Mouse (Mus musculus) brain, embryonic 14.5 days (tissue): ENCODE data around the gene Pcare. TPM values are rescaled to one million over a fixed set of nuclear protein-coding genes. Genes with fewer than 3 reads are reported as not detected.

Experiments used
- DNase-seq: peaks from one replicate; pipeline ENCODE4 v3.0.0-alpha.2; 2011; ENCODE audit warnings: low read depth
- CTCF ChIP-seq: fragments of 200-500 bp; IDR thresholded peaks from 2 replicates; pipeline ENCODE4 v1.5.1; 2012; ENCODE audit warnings: inconsistent platforms, mild to moderate bottlenecking, moderate library complexity, borderline replicate concordance; ENCODE audit not compliant: insufficient read depth, insufficient read length; ENCODE audit errors: extremely low read depth
- POLR2A ChIP-seq: fragments of 200-500 bp; IDR thresholded peaks from 2 replicates; pipeline ENCODE4 v1.6.1; 2012; ENCODE audit warnings: mild to moderate bottlenecking, inconsistent platforms, borderline replicate concordance; ENCODE audit not compliant: poor library complexity, insufficient read depth, insufficient read length, severe bottlenecking; ENCODE audit errors: extremely low read depth
- polyA plus RNA-seq: library from polyadenylated mRNA; depleted of rRNA; stranded (reverse); fragments of >200 nt; gene quantifications from 2 replicates; pipeline ENCODE4 v1.2.3, GENCODE M21; 2012; rRNA removed

The Pcare gene
- not detected in 2 replicates for polyA plus RNA-seq

- TF ChIP-seq POLR2A = no peak
- TF ChIP-seq CTCF = no peak
- DNase-seq = no peak
Observed at GRCm38 (mm10) chr17:71752831-71753230, at the start of gene Pcare. Pcare (minus strand) TSS chr17:71752894.

DNA sequence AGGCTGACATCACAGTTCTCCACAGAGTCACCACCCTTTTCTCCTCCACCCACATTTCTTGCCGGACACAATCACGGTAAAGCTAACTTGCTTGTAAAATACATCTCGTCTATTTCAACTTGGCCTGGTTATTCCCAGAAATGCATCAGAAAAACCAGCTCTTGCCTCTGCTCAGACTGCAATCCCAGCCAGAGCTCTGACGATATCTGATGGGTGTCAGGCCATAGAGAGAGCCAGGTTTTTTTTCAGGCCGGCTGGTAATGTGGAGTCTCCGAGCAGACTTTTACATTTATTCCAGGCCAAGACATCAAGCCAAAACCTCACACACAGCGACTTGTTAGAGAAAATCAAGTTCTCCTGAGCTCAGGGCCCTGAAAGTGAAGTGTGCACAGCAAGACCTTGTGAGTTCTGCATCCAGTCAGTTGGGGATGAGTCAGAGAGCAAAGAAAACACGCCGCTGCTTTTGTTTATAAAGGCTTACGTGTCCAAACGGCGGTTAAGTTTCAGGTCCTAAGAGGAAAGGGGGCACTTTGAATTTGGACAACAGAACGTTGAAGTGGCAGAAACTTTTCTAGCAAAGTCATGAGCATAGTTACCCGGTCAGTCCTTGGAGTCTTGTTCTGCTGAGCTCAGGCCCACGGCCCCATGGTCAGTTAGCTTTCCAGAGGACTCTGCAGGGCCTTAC lies 43.0 kb upstream of the Pcare start:
- DNase-seq = no peak
- TF ChIP-seq POLR2A (no peak), CTCF (no peak)

GRCm38 (mm10) chr17:71791622-71792021 lies 38.9 kb upstream of the Pcare start:
- TF ChIP-seq POLR2A (no peak), CTCF (no peak)
- no peak for DNase-seq

GRCm38 (mm10) chr17:71791109-71791508 lies 38.4 kb upstream of the Pcare start:
- TF ChIP-seq POLR2A (no peak), CTCF (no peak)
- DNase-seq = no peak

GRCm38 (mm10) chr17:71786456-71786855 lies 33.8 kb upstream of the Pcare start:
- TF ChIP-seq POLR2A = no peak
- TF ChIP-seq CTCF = no peak
- no peak for DNase-seq

- peak; percentile 56 for DNase-seq
Observed at GRCm38 (mm10) chr17:71783366-71783735, 30.7 kb upstream of the Pcare start.

GRCm38 (mm10) chr17:71782699-71783365 lies 30.1 kb upstream of the Pcare start:
- TF ChIP-seq POLR2A = no peak
- no peak for TF ChIP-seq CTCF
- peak; percentile 71 for DNase-seq

More at GRCm38 (mm10) chr17:71783366-71783735, 30.7 kb upstream of the Pcare start:
- TF ChIP-seq POLR2A (no peak), CTCF (no peak)

GRCm38 (mm10) chr17:71782242-71782698 lies 29.6 kb upstream of the Pcare start:
- peak; percentile 75 for DNase-seq
- peak; percentile 44; the same call in 1 of the 2 replicates for TF ChIP-seq POLR2A
- no peak for TF ChIP-seq CTCF

- TF ChIP-seq CTCF (no peak), POLR2A (no peak)
- no peak for DNase-seq
Observed at GRCm38 (mm10) chr17:71780945-71781344, 28.3 kb upstream of the Pcare start.

DNA sequence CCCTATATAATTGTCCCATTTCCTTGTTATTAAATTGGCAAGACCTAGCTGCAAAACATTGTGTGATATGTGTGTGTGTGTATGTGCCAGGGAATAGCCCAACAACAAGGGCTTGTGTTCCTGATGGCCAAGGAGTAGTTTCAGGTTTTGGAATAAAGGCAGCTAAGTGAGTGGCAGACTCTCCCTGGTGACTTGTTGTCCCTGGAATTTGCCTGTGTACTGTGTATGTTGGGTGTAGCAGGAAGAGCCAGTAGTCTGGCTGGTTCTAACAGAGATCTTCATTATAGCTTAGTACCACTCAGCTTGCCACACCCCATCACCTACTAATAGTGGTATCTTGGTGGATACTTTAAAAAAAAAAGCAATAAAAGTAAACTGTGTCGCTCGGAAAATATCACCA lies 27.8 kb upstream of the Pcare start:
- DNase-seq = no peak
- TF ChIP-seq CTCF (no peak), POLR2A (no peak)

DNA sequence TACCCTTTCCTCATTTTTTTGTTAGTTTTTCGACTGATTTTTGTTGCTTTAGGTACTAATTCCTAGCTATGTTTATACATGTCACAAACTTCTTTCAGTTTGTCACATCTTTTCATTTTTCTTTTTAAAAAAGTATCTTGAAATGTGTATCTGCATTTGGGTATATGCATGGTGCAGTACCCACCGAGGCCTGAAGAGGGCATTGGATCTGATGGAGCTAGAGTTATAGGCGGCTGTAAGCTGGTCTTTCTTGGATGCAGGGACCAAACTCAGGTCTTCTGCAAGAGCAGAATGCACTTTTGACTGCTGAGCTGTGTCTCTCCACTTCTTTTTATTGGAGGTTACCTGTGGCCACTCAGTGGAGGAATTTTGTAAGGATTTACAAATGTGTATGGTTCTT lies 26.0 kb upstream of the Pcare start:
- no peak for DNase-seq
- TF ChIP-seq POLR2A = no peak
- TF ChIP-seq CTCF = peak; percentile 44

GRCm38 (mm10) chr17:71775279-71775678 lies 22.6 kb upstream of the Pcare start:
- TF ChIP-seq CTCF (no peak), POLR2A (no peak)
- DNase-seq = no peak

DNA sequence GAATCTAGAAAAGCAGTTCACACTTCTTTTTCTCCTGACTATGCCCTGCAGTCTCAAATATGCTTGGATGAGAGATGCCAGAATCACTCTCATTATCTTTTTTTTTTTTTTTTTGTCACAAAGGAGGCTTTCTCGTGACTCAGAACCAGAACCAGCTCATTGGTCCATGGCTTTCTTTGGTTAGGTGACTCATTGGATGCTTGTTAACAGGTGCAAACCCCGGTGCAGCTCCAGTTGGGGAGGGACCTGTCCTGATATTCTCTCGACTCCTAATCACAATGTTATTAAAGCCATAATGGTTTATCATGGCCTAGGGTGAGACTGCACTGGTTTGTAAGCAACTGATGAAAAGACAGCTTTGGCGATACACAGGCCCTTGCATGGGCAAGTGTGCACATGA lies 21.5 kb upstream of the Pcare start:
- DNase-seq = no peak
- TF ChIP-seq CTCF (no peak), POLR2A (no peak)

DNA sequence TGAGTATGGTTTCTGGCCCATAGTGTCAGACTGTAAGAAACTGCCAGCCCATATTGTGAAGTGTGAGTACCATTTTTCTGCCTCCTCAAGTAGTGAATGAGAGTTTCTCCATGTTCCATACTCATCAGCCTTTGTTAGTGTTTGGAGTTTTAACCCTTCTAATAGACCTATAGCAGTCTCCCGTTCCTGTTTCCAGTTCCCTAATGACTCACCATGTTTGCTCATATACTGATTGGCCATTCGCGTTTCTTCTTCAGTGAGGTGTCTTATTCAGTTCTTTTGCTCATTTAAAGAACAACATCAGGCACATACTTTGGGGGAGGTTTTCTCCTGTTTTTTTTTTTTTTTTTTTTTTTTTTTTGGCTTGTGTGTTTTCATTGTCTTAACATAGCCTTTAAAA lies 18.0 kb upstream of the Pcare start:
- TF ChIP-seq CTCF (no peak), POLR2A (no peak)
- no peak for DNase-seq
